Mouse (Mus musculus): ENCODE results near the gene Tet1. TPM values are rescaled to one million over a fixed set of nuclear protein-coding genes. Genes with fewer than 3 reads are reported as not detected.
"Not testable (repeated sequence)": the region's sequence is repeated elsewhere in the genome, so short reads cannot be mapped to it uniquely, and the experiment has no call there.

Gene Tet1
- 1.6 and 2.3 TPM in 2 replicates for polyA plus RNA-seq (2015; fragmentation: Nextera tagmentation; extraction: Ambion mirVana)

- H3K27me3 ChIP-seq; H3K9ac ChIP-seq; H3K4me3 ChIP-seq (replicated peaks); H3K9me3 ChIP-seq (replicated peaks); H3K27ac ChIP-seq (replicated peaks); H3K4me2 ChIP-seq; ATAC-seq (ENCODE audit: insufficient read depth); H3K36me3 ChIP-seq (replicated peaks); H3K4me1 ChIP-seq (replicated peaks): not testable (repeated sequence)
- no CpG with 5 or more reads among the region's 1 CpGs for WGBS (ENCODE audit: insufficient replicate concordance)
Measured at GRCm38 (mm10) chr10:62908896-62909295, at the start of gene Tet1. Gene Tet1, minus strand, starts transcription at chr10:62908996.

DNA sequence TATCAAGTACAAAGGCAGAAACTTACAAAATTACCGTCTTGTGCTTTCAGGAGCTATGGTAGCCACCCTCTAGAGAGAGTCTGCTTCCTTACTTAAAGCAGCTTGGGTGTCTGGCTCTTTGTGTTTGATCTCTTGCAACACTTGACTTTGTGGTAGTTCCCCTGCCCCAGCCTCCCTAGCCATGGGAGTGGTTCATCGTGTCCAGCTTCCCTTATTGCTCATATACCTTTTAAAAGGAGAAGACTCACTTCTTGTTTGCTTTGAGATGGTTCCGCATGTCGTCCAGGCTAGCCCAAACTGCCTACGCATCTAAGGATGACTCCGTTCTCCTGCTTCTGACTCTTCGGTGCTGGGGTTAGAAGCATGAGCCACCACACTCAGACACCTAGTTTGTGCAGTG, 39.8 kb upstream of the Tet1 start:
- Histone ChIP-seq H3K4me3 (replicated peaks) (peak overlapping the region; percentile 86), H3K27me3 (no peaks in the 10 kb centered on the region), H3K4me2 (peak overlapping the region; percentile 96; the same call in 1 of the 2 replicates), H3K4me1 (replicated peaks) (peaks cover 44% of the 10 kb centered on the region), H3K36me3 (replicated peaks) (peaks cover 45% of the 10 kb centered on the region), H3K27ac (replicated peaks) (peak overlapping the region; percentile 64), H3K9ac (peak overlapping the region; percentile 84; the same call in 1 of the 2 replicates), H3K9me3 (replicated peaks) (no peaks in the 10 kb centered on the region)
- no peak for ATAC-seq (ENCODE audit: insufficient read depth)
- WGBS (ENCODE audit: insufficient replicate concordance): 74% methylated on average over 7 of the region's 7 CpGs

DNA sequence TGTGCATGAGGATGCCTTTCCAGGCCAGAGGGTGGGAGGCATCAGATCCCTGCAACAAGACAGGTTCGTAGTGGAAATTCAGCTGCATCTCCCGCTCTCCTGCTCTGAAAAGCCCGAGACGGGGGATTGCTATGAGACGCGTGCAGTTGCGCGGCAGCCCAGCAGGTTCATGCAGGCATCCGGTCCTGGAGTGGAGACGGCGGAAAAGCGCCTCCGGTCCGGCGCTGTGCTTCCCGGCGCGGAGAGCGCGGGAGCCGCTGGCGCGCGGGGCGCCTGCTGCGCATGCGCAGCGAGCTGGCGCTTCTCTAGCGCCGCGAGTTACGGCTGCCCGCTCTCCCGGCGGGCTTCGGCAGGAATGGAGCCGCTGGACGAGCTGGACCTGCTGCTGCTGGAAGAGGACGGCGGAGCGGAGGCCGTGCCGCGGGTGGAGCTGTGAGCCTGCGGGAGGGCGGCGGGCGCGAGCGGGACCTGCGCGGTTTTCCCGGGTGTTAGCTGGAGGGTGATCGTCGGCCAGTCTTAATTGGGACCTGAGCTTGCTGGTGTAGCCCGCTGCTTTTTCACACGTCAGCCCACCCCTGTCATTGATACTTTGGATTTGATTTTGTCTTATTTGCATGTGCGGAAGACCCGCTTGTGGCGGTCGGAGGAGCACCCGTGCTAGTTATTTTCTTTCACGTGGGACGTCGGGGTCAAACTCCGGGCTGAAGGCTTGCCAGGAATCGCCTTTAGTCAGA, 38.1 kb upstream of the Tet1 start, which contains the start of gene Dna2:
Dna2 (plus strand) TSS at position 289 of the 734 bp plus-strand sequence.
- Histone ChIP-seq H3K4me3 (replicated peaks) (peak within 1 kb of the TSS; percentile 86), H3K36me3 (replicated peaks) (peaks cover 38% of the 10 kb centered on the region), H3K27me3 (no peaks in the 10 kb centered on the region), H3K27ac (replicated peaks) (peak within 1 kb of the TSS; percentile 94), H3K4me2 (peak within 1 kb of the TSS; percentile 96), H3K4me1 (replicated peaks) (peaks cover 44% of the 10 kb centered on the region), H3K9ac (peak within 1 kb of the TSS; percentile 84), H3K9me3 (replicated peaks) (no peaks in the 10 kb centered on the region)
- ATAC-seq (ENCODE audit: insufficient read depth): peak; percentile 86
- WGBS (ENCODE audit: insufficient replicate concordance): under 1% methylated on average over 66 of the region's 68 CpGs

DNA sequence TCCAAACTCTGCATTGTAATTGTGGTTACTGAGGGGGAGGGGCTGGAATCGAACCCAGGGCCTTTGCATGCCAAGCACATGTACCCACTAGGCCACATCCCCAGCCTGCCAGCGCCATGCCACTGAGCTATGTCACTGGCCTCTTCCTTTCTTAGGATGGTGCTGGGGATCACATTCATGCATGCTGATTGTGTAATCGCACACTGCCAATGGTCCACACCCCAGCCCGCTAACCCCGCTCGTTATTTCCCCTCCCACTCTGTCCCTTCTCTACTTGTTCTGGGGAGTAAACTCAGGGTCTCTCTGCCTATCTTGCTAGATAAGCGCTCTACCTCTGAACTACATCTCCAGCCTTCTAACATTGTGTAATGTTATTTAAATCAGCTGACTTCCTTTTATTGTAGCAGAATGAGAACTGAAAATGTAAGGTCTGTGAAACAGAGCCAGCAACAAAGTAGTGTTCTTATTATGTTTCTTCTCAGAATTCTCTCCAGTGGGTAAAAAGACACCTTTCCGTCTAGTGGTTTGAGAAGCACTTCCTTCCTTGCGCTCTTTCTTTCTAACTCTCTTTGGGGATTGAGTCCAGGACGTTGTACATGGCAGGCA, 36.3 kb upstream of the Tet1 start:
- ATAC-seq (ENCODE audit: insufficient read depth): peak; percentile 79
- Histone ChIP-seq H3K4me2 (peak overlapping the region; percentile 49), H3K4me1 (replicated peaks) (peaks cover 44% of the 10 kb centered on the region), H3K9ac (peak overlapping the region; percentile 27; the same call in 1 of the 2 replicates), H3K27me3 (no peaks in the 10 kb centered on the region), H3K4me3 (replicated peaks) (no peak overlapping the region), H3K9me3 (replicated peaks) (no peaks in the 10 kb centered on the region), H3K36me3 (replicated peaks) (peaks cover 29% of the 10 kb centered on the region), H3K27ac (replicated peaks) (peak overlapping the region; percentile 74)
- 32% methylated on average over 10 of the region's 10 CpGs for WGBS (ENCODE audit: insufficient replicate concordance)

- Histone ChIP-seq H3K9ac (no peak overlapping the region), H3K4me1 (replicated peaks) (no peaks in the 10 kb centered on the region), H3K27me3 (no peaks in the 10 kb centered on the region), H3K4me2 (no peak overlapping the region), H3K4me3 (replicated peaks) (no peak overlapping the region), H3K36me3 (replicated peaks) (peaks cover 49% of the 10 kb centered on the region), H3K27ac (replicated peaks) (no peak overlapping the region), H3K9me3 (replicated peaks) (no peaks in the 10 kb centered on the region)
- 73% methylated on average over 1 of the region's 1 CpGs for WGBS (ENCODE audit: insufficient replicate concordance)
- ATAC-seq (ENCODE audit: insufficient read depth): no peak
Measured at GRCm38 (mm10) chr10:62932381-62932780, 23.6 kb upstream of the Tet1 start.

DNA sequence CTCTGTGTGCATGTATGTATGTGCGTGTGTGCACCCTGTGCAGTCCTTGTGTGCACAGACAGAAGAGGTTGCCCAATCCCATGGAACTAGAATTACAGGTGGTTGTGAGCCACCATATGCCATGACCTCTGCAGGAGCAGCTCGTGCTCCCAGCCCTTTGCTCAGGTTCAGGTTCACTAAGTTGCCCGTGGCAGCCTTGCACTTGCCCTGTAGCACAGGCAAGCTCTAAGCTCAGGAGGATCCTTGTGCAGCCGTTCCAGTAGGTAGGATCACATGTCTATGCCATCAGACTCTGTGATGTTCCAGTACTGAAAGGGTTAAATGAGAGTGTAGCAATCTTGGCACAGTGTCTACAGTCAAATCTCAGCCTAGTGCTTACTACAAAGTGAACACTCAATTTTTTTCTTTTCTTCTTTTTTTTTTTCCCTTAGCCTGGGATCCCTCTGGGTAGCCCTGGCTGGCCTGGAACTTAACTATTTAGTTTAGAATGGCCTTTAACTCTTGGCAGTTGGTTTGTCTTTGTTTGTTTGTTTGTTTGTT, 15.4 kb upstream of the Tet1 start:
- Histone ChIP-seq H3K36me3 (replicated peaks) (peaks cover 12% of the 10 kb centered on the region), H3K9me3 (replicated peaks) (no peaks in the 10 kb centered on the region), H3K4me3 (replicated peaks) (no peak overlapping the region), H3K27ac (replicated peaks) (no peak overlapping the region), H3K4me2 (no peak overlapping the region), H3K27me3 (no peaks in the 10 kb centered on the region), H3K4me1 (replicated peaks) (peaks cover 31% of the 10 kb centered on the region), H3K9ac (no peak overlapping the region)
- ATAC-seq (ENCODE audit: insufficient read depth): no peak
- 67% methylated on average over 4 of the region's 4 CpGs for WGBS (ENCODE audit: insufficient replicate concordance)

DNA sequence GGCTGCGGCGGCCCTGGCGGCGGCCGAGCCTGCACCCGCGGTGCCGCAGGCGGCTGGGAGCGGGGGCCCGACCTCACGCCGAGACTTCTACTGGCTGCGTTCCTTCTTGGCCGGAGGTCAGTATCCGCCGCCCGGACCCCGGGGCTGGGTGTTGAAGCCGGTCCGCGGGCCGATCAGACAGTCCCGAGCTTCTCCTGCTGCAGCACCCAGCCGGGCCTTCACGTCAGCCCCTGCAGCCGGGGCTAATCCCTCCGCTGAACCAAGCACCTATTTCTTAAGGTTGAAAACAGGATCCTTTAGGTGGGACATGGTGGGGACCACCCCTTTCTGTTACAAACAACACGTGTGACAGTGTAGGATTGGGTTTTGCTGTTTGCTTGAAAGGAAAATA, 12.0 kb upstream of the Tet1 start:
- peak overlapping the region; percentile 99 for H3K4me3 ChIP-seq (replicated peaks)
- no peaks in the 10 kb centered on the region for H3K27me3 ChIP-seq
- H3K4me1 ChIP-seq (replicated peaks): peaks cover 33% of the 10 kb centered on the region
- H3K9me3 ChIP-seq (replicated peaks): no peaks in the 10 kb centered on the region
- peak; percentile 61 for ATAC-seq (ENCODE audit: insufficient read depth)
- no peaks in the 10 kb centered on the region for H3K36me3 ChIP-seq (replicated peaks)
- peak overlapping the region; percentile 93 for H3K4me2 ChIP-seq
- WGBS (ENCODE audit: insufficient replicate concordance): under 1% methylated on average over 29 of the region's 29 CpGs
- peak overlapping the region; percentile 99 for H3K9ac ChIP-seq
- H3K27ac ChIP-seq (replicated peaks): peak overlapping the region; percentile 88

GRCm38 (mm10) chr10:62919925-62920765, 11.3 kb upstream of the Tet1 start, which contains the start of gene Slc25a16:
Gene Slc25a16, plus strand, starts transcription at chr10:62920633.
- H3K4me1 ChIP-seq (replicated peaks): peaks cover 33% of the 10 kb centered on the region
- H3K27ac ChIP-seq (replicated peaks): peak within 1 kb of the TSS; percentile 88
- H3K27me3 ChIP-seq: no peaks in the 10 kb centered on the region
- 6% methylated on average over 50 of the region's 50 CpGs for WGBS (ENCODE audit: insufficient replicate concordance)
- H3K9me3 ChIP-seq (replicated peaks): no peaks in the 10 kb centered on the region
- peak within 1 kb of the TSS; percentile 93 for H3K4me2 ChIP-seq
- peak within 1 kb of the TSS; percentile 99 for H3K4me3 ChIP-seq (replicated peaks)
- peak within 1 kb of the TSS; percentile 99 for H3K9ac ChIP-seq
- H3K36me3 ChIP-seq (replicated peaks): no peaks in the 10 kb centered on the region
- ATAC-seq (ENCODE audit: insufficient read depth): peak; percentile 97

DNA sequence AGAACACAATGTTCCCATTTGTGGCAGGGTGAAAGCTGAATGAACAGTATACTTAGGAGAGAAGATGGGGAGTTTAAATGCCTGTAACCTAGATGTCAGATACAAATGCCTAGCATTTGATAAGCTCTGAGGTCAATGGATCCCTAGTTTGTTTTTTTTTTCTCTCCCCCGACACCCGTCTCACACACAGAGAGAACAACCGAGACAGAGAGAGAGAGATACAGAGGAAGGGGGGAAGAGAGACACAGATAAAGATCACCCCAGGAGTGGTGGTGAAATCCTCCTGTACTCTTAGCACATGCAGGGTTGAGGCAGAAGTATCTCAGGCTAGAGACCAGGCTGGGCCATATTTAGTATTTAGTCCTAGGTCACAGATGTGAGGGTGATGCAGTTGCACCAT, 10.2 kb upstream of the Tet1 start:
- H3K4me3 ChIP-seq (replicated peaks): no peak overlapping the region
- no peak overlapping the region for H3K9ac ChIP-seq
- no peaks in the 10 kb centered on the region for H3K27me3 ChIP-seq
- H3K27ac ChIP-seq (replicated peaks): no peak overlapping the region
- H3K4me1 ChIP-seq (replicated peaks): peaks cover 31% of the 10 kb centered on the region
- 31% methylated on average over 3 of the region's 3 CpGs for WGBS (ENCODE audit: insufficient replicate concordance)
- no peaks in the 10 kb centered on the region for H3K36me3 ChIP-seq (replicated peaks)
- no peak for ATAC-seq (ENCODE audit: insufficient read depth)
- no peaks in the 10 kb centered on the region for H3K9me3 ChIP-seq (replicated peaks)
- no peak overlapping the region for H3K4me2 ChIP-seq

DNA sequence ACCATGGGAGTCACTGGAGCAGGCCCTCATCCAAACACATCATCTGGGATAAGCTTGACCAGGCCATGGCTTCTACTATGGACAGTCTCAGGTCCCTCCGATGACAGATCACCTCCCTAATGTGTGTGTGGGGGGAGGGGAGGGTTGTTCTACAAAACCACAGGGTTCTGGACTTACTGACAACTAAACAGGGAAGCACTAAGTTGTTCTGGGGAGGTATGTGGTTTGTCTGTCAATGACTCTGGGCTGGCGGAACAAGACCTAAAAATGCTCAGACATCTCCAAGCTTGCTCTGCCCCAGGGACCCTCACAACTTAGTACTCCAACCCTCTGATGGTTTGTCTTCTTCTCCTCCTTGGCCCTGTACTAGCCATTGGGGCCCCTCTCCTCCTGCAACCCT, 2.3 kb upstream of the Tet1 start:
- H3K27ac ChIP-seq (replicated peaks): no peak overlapping the region
- H3K4me1 ChIP-seq (replicated peaks): peaks cover 3% of the 10 kb centered on the region; the same call in 1 of the 2 replicates
- no peaks in the 10 kb centered on the region for H3K36me3 ChIP-seq (replicated peaks)
- no peaks in the 10 kb centered on the region for H3K9me3 ChIP-seq (replicated peaks)
- H3K4me2 ChIP-seq: no peak overlapping the region
- WGBS (ENCODE audit: insufficient replicate concordance): 35% methylated on average over 2 of the region's 2 CpGs
- H3K27me3 ChIP-seq: no peaks in the 10 kb centered on the region
- no peak overlapping the region for H3K9ac ChIP-seq
- H3K4me3 ChIP-seq (replicated peaks): no peak overlapping the region
- ATAC-seq (ENCODE audit: insufficient read depth): no peak

All from liver, embryonic 15.5 days (tissue).